Mouse (Mus musculus) cerebellum, adult 2 months (tissue): Measurements from ENCODE around the gene Eef1akmt2. TPM values are rescaled to one million over a fixed set of nuclear protein-coding genes. Genes with fewer than 3 reads are reported as not detected.
A peak's percentile ranks its signal among the peaks of the same experiment; 100 is the strongest.

ENCODE experiments used
- DNase-seq, 2 experiments: peaks; one replicate each; pipeline ENCODE4 v3.0.0; 2021
- H3K27ac ChIP-seq: fragments of 200-500 bp; 2 replicates; pipeline ENCODE4 v1.5.1; 2012; ENCODE audit warnings: low read length, control low read depth, inconsistent platforms; ENCODE audit not compliant: insufficient read depth
- H3K27me3 ChIP-seq: fragments of 200-500 bp; 2 replicates; pipeline ENCODE4 v1.6.1; 2012; ENCODE audit warnings: inconsistent platforms, mild to moderate bottlenecking, low read length, moderate library complexity; ENCODE audit not compliant: control insufficient read depth, insufficient read depth
- H3K4me1 ChIP-seq: fragments of 200-500 bp; 2 replicates; pipeline ENCODE4 v1.6.1; 2011; ENCODE audit warnings: low read length; ENCODE audit not compliant: control insufficient read depth, insufficient read depth
- H3K4me3 ChIP-seq: fragments of 200-500 bp; replicated peaks from 2 replicates; pipeline ENCODE3; 2011; ENCODE audit warnings: mild to moderate bottlenecking, low read depth, low read length, control low read depth; ENCODE audit not compliant: insufficient read depth
- CTCF ChIP-seq: fragments of 200-500 bp; IDR thresholded peaks from 2 replicates; pipeline ENCODE4 v1.5.1; 2011; ENCODE audit warnings: low read depth, mild to moderate bottlenecking, control low read depth, low read length, moderate library complexity, borderline replicate concordance; ENCODE audit not compliant: insufficient read depth
- POLR2A ChIP-seq: fragments of 200-500 bp; IDR thresholded peaks from 2 replicates; pipeline ENCODE4 v1.6.1; 2011; ENCODE audit warnings: low read length, control low read depth, borderline replicate concordance; ENCODE audit not compliant: insufficient read depth
- WGBS: fragments of 180-500 bp; shearing (Covaris S2); methylation state at CpG from one replicate; pipeline ENCODE4 v1.1.7; 2018; 5-methylcytosine and 5-hydroxymethylcytosine counted together
- polyA plus RNA-seq: library from polyadenylated mRNA; depleted of rRNA; stranded (reverse); fragments of >200 nt; gene quantifications from 2 replicates; pipeline ENCODE4 v1.2.3, GENCODE M21; 2012

Eef1akmt2 gene
- polyA plus RNA-seq, 1 experiment: 46.3 TPM

DNA sequence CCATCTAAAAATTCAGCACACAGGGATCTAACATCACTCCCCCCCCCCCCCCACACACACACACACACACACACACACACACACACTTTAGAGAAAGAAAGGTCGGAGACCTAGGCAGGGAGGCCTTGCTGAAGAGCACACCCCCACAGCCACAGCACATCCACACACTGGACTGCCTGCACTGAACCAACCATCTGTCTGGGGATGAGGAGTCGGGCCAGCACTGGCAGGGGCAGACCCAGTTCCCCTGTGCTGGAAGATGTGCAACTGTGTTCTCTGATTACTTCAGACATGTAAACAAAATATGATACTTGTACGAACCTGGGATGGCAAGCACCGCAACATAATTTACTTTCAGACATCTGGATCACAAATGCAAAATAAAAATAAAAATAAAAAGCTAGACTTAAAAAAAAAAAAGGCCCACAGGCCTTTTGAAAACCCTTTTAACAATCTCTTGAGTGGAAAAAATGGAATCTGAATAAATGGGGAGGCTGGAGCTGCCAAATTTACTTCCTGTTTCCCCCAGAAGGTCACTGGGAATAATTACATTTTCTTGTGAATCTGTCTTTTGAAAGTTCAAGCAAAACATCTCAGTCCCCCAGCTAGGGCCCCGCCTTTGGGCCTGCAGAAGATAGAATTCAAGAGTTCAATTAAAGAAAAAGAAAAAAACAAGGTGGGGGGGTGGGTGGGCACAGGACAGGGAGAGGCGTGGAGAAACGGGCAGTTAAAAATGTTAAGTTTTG lies 44.2 kb downstream of the Eef1akmt2 start:
- H3K4me1 ChIP-seq: peaks cover 53% of the 10 kb centered on the region
- no peak overlapping the region for H3K4me3 ChIP-seq
- H3K27ac ChIP-seq: peak overlapping the region; percentile 99
- peak; percentile 55 to 66 for DNase-seq
- TF ChIP-seq POLR2A (no peak), CTCF (no peak)
- no peaks in the 10 kb centered on the region for H3K27me3 ChIP-seq
- 31% methylated on average over 7 of the region's 7 CpGs for WGBS

DNA sequence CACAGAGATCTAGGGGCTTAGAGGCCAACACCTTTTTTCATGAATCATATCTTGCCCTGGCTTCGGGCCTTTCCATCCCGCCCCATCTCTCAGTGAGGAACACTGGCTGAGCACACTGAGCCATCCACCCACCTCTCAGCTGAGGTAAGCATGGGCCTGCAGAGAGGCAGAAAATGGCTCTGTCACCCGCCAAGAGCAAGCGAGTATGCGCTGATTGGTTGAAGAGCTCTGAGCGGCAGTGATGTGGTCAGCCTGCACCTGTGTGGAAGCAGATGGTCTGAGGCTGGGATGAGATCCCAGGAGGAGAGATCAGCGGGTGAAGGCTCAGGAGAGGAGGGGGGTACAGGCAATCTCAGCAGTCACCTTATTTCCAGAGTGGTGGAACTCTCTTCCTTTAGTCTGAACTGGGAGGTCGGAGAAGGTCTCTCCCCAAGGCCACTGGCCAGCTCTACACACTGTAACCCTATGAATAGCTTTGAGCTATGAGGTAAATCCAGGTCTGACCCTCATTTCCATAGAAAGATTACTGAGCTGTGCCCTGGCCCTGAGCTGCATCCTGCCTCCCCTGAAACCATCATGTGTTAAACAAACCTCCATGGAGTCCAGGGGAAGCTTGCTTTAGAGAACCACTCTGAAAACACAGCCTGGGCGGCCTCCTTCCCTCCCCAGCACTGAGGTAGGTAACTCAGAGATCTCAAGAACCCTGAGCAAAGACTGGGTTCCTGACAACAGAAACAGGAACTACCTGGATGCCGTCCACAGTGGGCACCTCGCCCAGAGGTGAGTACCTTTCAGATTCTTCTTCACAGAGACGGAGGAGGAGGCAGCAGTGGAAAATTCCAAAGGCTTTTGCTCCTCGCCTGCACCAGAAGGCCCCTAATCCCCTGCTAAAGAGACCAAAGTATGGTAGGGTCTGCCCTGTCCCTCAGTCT lies 45.3 kb downstream of the Eef1akmt2 start:
- Histone ChIP-seq H3K4me1 (peaks cover 64% of the 10 kb centered on the region), H3K27me3 (no peaks in the 10 kb centered on the region), H3K4me3 (peak overlapping the region; percentile 7), H3K27ac (peak overlapping the region; percentile 99)
- DNase-seq: peak; percentile 96 to 98
- WGBS: 7% methylated on average over 13 of the region's 13 CpGs
- TF ChIP-seq CTCF (no peak), POLR2A (peak; percentile 61; the same call in 1 of the 2 replicates)

DNA sequence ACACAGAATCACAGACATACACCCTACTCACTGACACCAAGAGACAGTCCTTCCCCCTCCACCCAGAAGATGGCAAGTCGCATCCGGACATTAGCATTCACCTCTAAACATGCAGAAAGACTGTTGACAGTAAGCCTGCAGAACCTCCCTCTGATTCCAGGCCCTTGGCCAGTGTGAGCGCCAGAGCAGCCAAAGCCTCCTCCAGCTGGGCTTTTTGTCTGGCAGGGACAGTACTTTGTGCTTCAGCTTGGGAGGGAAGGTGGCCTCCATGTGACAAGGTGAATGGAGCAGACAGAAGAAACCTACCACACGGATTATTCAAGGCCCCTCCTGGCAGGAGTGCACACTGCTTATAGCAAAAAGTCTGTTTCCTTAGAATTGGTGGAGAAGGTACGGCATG lies 46.2 kb downstream of the Eef1akmt2 start:
- 4% methylated on average over 5 of the region's 5 CpGs for WGBS
- peak overlapping the region; percentile 99 for H3K27ac ChIP-seq
- H3K27me3 ChIP-seq: no peaks in the 10 kb centered on the region
- peaks cover 72% of the 10 kb centered on the region for H3K4me1 ChIP-seq
- no peak overlapping the region for H3K4me3 ChIP-seq
- DNase-seq: peak; percentile 82 to 88
- no peak for TF ChIP-seq CTCF
- TF ChIP-seq POLR2A: no peak

DNA sequence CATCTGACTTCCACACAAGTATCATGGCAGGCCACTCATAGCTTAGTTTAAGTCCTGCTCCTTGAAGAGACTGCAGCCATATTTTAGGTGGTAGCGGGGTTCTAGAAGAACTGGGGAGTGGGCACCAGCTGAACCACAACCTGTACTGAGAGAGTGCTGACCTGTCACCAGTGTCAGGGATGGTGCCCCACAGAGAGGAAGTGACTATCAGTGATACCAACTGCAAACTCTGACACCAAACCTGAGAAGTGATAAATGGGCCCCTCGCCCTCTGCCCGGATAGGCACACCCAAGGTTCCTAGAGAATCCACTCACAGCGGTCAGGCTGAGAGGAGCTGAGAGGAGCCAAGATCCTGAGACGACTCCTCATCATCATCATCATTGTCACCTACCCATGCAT lies 47.5 kb downstream of the Eef1akmt2 start:
- no peak overlapping the region for H3K4me3 ChIP-seq
- H3K27me3 ChIP-seq: no peaks in the 10 kb centered on the region
- DNase-seq: peak; percentile 25 to 33
- 63% methylated on average over 5 of the region's 5 CpGs for WGBS
- H3K27ac ChIP-seq: peak overlapping the region; percentile 89
- TF ChIP-seq CTCF (no peak), POLR2A (no peak)
- H3K4me1 ChIP-seq: peaks cover 81% of the 10 kb centered on the region

DNA sequence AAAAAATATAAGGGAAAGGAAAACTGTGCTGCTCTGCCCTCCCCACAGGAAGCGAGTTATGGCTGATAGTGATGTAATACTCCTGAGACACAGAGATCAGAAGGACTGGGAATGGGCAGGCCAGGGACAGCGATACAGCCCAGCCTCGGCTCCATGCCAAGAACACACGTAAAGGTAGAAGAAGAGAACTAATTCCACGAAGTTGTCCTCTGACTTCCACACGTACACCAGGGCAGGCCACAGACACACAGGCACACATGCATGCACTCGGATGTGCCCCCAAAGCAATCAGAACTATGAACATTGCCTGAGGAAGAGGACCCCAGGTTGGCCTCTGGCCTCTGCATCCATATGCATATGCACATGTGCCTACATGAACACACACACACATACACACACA lies 48.0 kb downstream of the Eef1akmt2 start:
- DNase-seq: peak; percentile 45 to 51
- 25% methylated on average over 7 of the region's 7 CpGs for WGBS
- Histone ChIP-seq H3K27me3 (no peaks in the 10 kb centered on the region), H3K4me1 (peaks cover 82% of the 10 kb centered on the region), H3K27ac (peak overlapping the region; percentile 89), H3K4me3 (no peak overlapping the region)
- TF ChIP-seq CTCF (no peak), POLR2A (no peak)

DNA sequence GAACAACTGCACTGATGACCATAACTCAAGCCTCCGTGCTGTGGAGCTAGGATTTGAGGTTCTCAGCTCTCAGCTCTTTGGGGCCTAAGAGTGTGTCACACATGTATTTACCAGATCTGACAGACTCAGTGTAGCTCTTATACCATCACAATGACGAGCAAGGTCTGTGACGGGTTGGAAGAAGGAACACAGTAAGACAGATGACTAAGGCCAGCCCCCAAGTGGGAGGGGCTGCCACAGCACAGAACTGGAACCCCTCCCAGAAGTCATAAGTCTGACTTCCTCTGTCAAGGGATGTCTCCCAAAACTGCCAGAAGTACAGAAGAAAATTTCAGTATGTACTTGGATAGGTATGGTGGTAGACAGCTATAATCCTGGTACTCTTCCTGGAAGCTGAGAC lies 48.5 kb downstream of the Eef1akmt2 start:
- peak overlapping the region; percentile 89 for H3K27ac ChIP-seq
- WGBS: 39% methylated on average over 3 of the region's 3 CpGs

DNA sequence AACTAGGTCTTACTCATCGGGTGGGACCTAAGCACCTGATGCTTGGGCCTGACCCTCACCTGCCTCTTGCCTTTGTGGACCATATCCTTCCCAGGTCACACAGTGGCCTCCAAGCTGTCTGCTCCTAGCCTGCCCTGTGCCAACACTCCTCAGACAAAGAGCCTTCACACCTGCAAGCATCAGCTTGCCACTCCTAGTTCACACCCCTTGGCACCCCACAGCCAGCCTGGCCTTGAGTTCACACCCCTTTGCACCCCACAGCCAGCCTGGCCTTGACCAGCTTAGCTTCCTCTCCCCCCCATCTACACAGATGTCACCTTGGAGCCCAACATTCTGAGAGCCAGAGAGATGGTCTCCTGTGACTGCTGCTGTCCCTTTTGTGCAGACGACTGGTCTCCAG lies 49.1 kb downstream of the Eef1akmt2 start:
- WGBS: 49% methylated on average over 2 of the region's 2 CpGs
- TF ChIP-seq POLR2A: no peak
- no peak for TF ChIP-seq CTCF
- DNase-seq: peak in 1 of 2 experiments; percentile 42
- H3K4me3 ChIP-seq: no peak overlapping the region
- peak overlapping the region; percentile 89 for H3K27ac ChIP-seq
- peaks cover 88% of the 10 kb centered on the region for H3K4me1 ChIP-seq
- no peaks in the 10 kb centered on the region for H3K27me3 ChIP-seq

More for the DNA sequence above, 48.5 kb downstream of the Eef1akmt2 start:
- no peak for TF ChIP-seq POLR2A
- TF ChIP-seq CTCF: no peak
- peak in 1 of 2 experiments; percentile 29 for DNase-seq
- Histone ChIP-seq H3K4me3 (no peak overlapping the region), H3K4me1 (peaks cover 85% of the 10 kb centered on the region), H3K27me3 (no peaks in the 10 kb centered on the region)
